Comparison of ENCODE assay signal across 11 mouse cellular contexts in genomic region chr4:13251571-13251970, GRCm38 (mm10).
"Had no signal": no experiment of that assay in that cellular context is flagged by ENCODE, and none has a peak within 500 bp of the region (broad histone marks: within the 10 kb centered on the region; RNA-seq: fewer than 3 reads in every experiment).

No protein-coding gene starts in this region.

- DNase-seq: liver; liver, embryonic 13.5 days; liver, postnatal 0 days; lung, adult 18-20 months; lung, adult 2 months; lung, embryonic 14.5 days; lung, postnatal 10 days; lung, postnatal 14 days; lung, postnatal 36 days; lung, postnatal 4 days; midbrain, embryonic 14.5 days had no signal
